Mouse (Mus musculus) left cerebral cortex, postnatal 4 days (tissue): ENCODE results near the gene Mpg. TPM values are rescaled to one million over a fixed set of nuclear protein-coding genes. Genes with fewer than 3 reads are reported as not detected.
A peak's percentile ranks its signal among the peaks of the same experiment; 100 is the strongest.

Source experiments
- DNase-seq: peaks from one replicate; pipeline ENCODE4 v3.0.0-alpha.2; 2022
- intact Hi-C: fragments of 180-260 bp; cut with DNase I; formaldehyde crosslinking; loops from one replicate; pipeline ENCODE4 v1.15.1; 2025
- total RNA-seq, 2 experiments: library from RNA; stranded (reverse); gene quantifications; 2 replicates each; pipeline ENCODE4 v1.2.3; 2021

The Mpg gene
- total RNA-seq, 2 experiments from 2014 or later = 21.5 to 22.5 TPM

DNA sequence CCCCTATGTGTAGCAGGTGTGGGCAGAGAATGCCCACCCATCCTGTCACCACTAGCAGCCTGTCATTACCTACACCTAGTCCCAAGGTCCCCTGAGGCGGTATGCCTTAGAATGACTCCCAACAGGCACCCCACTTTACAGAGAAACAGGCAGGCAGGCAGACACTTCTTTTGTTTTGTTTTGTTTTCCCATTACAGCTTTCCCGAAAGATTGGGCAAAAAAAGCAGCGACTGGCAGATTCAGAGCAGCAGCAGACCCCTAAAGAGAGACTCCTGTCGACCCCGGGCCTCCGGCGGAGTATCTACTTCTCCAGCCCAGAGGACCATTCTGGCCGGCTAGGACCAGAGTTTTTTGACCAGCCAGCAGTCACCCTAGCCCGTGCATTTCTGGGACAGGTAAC, 1.2 kb downstream of the Mpg start:
- DNase-seq = no peak
- intact Hi-C loops = no loop called here

DNA sequence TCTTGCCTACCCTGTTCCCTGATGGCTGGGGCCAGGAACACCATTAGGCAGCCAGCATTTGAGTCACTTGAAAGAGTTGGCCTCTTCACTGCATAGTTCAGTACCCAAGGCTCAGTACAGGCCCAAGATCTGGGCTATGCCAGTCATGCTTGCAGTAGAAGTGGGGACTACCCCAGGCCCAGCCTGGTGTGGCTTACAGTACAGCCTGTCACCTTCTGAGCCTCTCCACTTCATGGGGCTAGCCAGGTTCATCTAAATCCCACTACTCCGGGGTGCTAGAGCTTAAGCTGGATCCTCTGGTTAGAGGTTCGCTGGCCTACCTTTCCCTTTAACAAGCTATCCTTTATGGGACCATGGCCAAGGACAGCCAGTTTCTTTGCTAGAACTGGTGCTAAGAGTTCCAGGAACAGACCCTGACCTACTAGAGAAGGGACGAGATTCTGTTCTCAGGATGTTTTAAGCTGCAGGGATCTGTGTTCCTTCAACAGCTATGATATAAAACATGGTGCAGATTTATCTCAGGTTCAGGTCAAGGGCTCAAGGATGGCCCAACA, 2.1 kb downstream of the Mpg start:
- no peak for DNase-seq
- intact Hi-C loops = no loop called here

- DNase-seq = no peak
- intact Hi-C loops = no loop called here
These were observed 3.9 kb downstream of the Mpg start for GRCm38 (mm10) chr11:32230220-32230619.

DNA sequence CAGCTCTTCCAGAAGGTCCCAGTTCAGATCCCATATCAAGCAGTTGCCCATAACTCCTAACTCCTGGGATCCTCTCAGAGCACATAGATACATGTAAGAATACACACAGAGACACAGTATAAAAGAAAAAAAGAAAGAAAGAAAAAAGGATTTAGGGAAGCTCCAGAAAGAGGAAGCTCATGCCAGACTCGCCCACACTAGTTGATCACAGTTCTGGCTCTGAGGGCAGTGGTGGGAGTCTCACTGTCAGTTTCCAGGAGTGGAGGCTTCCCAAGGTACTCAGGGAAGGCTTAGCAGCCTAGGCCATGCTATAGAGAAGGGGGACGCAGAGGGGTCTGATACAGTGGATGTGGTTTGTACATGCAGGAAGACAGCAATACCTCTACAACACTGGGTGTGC, 4.8 kb downstream of the Mpg start:
- intact Hi-C loops = no loop called here
- DNase-seq = no peak

- no peak for DNase-seq
- intact Hi-C loops = no loop called here
These were observed 6.5 kb downstream of the Mpg start for GRCm38 (mm10) chr11:32232848-32233247.

DNA sequence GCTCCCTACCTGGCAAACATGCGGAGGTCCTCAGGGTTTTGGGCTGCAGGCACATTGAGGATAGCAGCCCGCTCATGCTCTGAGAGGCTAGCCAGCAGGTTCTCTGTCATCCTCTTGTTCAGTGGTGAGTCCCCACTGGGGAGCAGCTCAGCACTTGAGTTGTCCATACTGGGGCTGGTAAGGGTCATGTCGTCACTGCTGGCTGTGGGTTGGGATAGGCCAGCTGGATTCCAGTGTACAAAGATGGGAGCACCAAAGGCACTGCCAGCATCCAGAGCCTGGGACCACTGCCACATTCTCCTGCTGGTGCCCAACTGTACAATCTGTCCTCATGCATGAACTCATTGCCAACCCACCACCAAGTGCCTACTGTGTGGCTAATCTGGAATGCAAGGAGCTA, 7.6 kb downstream of the Mpg start:
- intact Hi-C loops = no loop called here
- DNase-seq = peak; percentile 87

GRCm38 (mm10) chr11:32234816-32235485, 8.6 kb downstream of the Mpg start:
- no peak for DNase-seq
- intact Hi-C loops = loop anchor here (5.0 kb wide), 1 partner anchor 53 kb away; no protein-coding TSS in a partner anchor

- intact Hi-C loops = loop anchor here (5.0 kb wide), 1 partner anchor 53 kb away; no protein-coding TSS in a partner anchor
These were observed 9.3 kb downstream of the Mpg start for GRCm38 (mm10) chr11:32235646-32236045.

DNA sequence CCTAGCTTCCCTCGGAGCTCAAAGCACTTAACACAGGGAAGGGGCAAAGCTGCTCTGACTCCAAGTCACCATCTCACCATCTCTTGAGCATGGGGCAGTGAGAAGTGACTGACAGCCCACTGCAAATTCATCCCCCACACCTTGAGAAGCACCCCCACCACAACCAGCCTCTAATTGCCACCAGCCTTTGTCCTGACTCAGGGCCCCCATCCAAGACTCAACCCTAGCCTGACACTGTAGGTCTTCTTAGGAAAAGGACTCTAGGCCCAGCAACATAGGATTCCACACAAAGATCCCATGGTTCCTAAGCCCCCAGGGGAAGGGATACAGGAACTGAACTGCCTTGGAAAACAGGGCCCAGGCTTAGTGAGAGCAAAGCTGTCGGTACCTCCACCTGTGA, 9.8 kb downstream of the Mpg start:
- no peak for DNase-seq

More at GRCm38 (mm10) chr11:32235646-32236045, 9.3 kb downstream of the Mpg start:
- peak; percentile 93 for DNase-seq

GRCm38 (mm10) chr11:32236712-32237410, 10.6 kb downstream of the Mpg start:
- peak; percentile 78 for DNase-seq
- intact Hi-C loops = loop anchor here (5.0 kb wide), 1 partner anchor 55 kb away; no protein-coding TSS in a partner anchor

More for the DNA sequence above, 9.8 kb downstream of the Mpg start:
- intact Hi-C loops = loop anchor here (5.0 kb wide), 1 partner anchor 54 kb away; no protein-coding TSS in a partner anchor

DNA sequence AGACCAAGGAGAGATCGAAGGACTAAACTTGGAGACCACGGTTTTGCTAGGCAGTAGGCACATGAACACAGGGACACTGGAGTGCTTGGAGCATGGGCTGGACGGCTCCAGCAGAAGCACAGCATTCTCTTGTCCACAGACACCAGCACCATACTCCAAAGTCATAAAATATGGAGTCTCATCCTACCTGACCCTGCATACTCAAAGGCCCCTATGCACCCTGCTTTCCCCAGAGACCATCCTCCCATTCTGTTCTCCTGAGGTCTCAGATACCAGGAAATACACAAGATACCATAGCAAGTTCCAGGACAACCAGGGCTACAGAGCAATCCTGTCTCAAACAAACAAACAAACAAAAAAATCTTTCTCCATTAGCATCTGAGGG, 11.1 kb downstream of the Mpg start:
- intact Hi-C loops = loop anchor here (5.0 kb wide), 1 partner anchor 55 kb away; no protein-coding TSS in a partner anchor
- no peak for DNase-seq

- DNase-seq = peak; percentile 69
- intact Hi-C loops = loop anchor here (5.0 kb wide), 1 partner anchor 56 kb away; no protein-coding TSS in a partner anchor
These were observed 12.0 kb downstream of the Mpg start for GRCm38 (mm10) chr11:32238093-32238860.

- intact Hi-C loops = no loop called here
- DNase-seq = no peak
These were observed 15.1 kb downstream of the Mpg start for GRCm38 (mm10) chr11:32241391-32241790.

- DNase-seq = no peak
- intact Hi-C loops = no loop called here
These were observed 15.9 kb downstream of the Mpg start for GRCm38 (mm10) chr11:32242209-32242608.

DNA sequence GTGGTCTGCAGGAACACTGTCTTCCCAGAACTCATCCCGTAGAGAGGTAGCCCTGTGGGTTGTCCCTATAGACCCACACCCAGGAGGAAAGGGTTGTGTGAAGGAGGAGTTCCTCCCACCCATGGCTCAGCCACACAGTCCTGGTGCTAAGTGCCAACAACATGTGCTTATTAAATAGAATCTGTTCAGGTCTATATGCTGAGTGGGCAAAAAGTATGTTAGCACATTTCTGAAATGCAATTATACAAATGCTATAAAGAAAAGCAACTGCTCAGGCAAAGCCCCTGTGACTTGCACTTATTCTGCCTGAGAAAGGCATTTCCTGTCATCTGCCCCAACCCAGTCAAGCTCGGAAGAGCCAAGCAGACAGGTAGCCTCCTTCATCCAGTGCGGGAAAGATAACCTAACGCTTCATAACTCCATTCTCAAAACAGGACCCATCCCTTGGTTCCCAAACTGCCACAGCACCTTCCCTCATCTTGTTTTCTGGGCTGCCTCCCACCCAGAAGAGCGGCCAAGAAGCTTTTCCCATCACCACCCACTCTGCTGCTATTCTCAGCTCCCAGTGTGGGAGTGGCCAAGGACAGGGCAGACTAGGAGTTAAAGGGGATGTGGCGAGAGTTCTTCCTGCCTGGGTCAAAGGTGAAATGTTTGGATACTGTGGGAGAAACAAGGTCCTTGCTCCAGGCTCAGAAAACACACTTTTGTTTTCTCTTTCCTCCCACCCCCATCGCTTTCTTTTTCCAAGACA, 17.1 kb downstream of the Mpg start:
- intact Hi-C loops = no loop called here
- no peak for DNase-seq

DNA sequence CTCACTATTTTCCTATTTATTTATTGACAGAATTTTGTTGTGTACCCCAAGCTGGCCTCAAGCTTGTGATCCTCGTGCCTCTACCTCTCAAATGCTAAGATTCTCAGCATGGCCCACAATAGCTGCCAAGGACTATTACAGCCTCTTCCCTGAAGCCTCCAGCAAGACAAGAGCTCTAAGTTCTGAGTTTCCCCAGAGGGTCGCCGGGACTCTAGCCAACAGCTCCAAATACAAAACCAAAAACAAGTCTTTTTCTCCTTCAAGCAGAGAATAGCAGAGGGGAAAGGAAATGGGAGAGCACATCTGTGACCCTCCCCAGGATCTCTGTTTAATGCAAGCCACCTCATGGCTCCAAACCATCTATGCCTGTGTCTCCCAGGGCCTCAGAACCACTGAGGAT, 17.8 kb downstream of the Mpg start:
- intact Hi-C loops = no loop called here
- no peak for DNase-seq

DNA sequence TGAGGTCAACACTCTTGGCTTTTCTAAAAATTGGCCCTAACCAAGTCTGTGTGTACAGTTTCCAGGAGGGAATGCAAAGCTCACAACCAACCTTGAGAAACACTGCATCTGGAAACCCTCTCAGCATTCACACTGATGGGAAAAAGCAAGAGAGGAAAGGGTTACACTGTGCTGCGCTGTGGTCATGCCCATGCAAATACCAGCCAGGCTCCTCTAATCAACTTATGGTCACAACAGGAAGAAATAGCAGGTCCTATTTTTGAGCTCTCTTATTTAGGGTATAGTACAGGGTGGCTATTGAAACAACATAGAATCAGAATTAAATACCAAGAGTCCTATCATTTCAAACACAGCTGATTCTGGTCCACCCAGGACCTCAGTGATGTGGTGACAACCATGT, 18.3 kb downstream of the Mpg start:
- intact Hi-C loops = no loop called here
- DNase-seq = no peak

GRCm38 (mm10) chr11:32245614-32246013, 19.3 kb downstream of the Mpg start:
- no peak for DNase-seq
- intact Hi-C loops = no loop called here

GRCm38 (mm10) chr11:32247068-32247467, 20.8 kb downstream of the Mpg start:
- intact Hi-C loops = no loop called here
- no peak for DNase-seq

DNA sequence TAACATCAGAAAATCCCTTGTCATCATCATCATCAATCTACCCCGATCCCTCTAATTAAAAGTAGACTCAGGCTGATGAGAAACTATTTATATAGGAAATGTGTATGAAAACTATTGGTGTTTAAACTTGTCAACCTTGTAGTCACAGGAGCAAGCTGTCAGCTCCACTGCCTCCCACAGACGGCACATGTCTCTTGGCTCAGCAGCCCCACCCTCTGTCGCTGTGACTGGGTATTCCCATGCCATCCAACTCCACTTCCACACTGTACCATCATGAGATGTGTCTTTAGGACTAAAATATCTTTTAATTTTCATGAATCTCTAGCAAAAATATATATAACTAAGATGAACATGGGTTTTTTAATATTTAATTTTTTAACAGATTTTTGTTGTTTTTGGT, 22.0 kb downstream of the Mpg start:
- intact Hi-C loops = no loop called here
- no peak for DNase-seq
